Mouse (Mus musculus): ENCODE results near the gene Sdhc.
"Not testable (repeated sequence)": the region's sequence is repeated elsewhere in the genome, so short reads cannot be mapped to it uniquely, and the experiment has no call there.

Gene Sdhc

DNA sequence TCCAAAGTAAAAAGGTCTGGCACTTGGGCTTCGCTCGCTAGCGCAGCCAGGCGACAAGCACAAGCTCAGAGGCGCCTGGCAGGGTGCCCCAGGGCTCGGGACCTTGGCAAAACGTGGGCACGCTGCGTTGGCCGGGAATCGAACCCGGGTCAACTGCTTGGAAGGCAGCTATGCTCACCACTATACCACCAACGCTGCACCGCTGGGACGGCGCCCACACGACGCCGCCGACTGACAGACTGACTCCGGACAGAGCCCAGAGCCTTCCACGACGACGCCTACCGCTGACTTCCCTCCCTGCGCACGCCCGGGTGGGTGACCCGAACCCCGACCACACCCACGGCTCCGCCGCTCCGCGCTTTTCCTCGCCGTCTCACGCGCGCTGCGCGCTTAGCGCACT is 70.6 kb downstream of the Sdhc start:
- DNase-seq (ENCODE audit: low spot score in 2 of 2): not testable (repeated sequence)

DNA sequence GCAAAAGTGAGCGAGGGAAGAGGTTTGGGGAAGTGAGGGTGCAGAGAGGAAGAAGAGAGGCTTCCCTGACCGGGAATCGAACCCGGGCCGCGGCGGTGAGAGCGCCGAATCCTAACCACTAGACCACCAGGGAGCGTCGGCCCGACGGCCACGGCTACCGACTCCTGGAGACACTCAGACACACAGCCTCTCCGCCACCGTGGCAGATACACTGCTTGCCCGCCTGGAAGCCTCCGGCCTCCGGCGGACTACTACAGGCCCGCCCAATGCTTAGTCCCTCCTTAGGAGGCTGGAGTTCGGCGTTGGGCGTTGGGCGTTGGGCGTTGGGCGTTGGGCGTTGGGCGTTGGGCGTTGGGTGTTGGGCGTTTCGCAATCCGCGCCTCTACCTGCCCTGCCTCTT is 71.1 kb downstream of the Sdhc start:
- DNase-seq (ENCODE audit: low spot score in 2 of 2): not testable (repeated sequence)

DNA sequence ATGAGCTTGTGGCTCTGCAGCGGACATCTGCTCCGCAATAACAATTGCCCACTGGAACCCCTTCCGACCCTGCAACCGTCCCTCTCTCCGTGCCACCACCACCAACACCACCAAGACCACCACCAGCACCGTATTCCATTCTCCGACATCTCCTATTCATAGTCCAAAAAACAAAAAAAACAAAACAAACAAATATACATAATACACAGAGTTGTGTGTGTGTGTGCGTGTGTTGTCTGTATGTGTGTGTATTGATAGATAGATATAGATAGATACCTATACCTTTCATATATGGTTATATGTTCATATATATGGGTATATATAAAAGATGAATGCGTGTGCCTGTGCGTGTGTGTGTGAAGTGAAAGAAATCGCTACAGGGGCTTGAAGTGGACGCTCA is 72.0 kb downstream of the Sdhc start:
- DNase-seq (ENCODE audit: low spot score in 2 of 2): not testable (repeated sequence)

- DNase-seq (ENCODE audit: low spot score in 2 of 2): peak; percentile 35 to 36
These were observed 72.4 kb downstream of the Sdhc start for GRCm38 (mm10) chr1:171077955-171078354.

- DNase-seq (ENCODE audit: low spot score in 2 of 2): not testable (repeated sequence)
These were observed 73.2 kb downstream of the Sdhc start for GRCm38 (mm10) chr1:171077192-171077591.
